Mouse (Mus musculus) olfactory bulb, adult 2 months (tissue): Measurements from ENCODE around the gene Acer1. TPM values are rescaled to one million over a fixed set of nuclear protein-coding genes. Genes with fewer than 3 reads are reported as not detected.
A peak's percentile ranks its signal among the peaks of the same experiment; 100 is the strongest.

Experiments
- H3K27ac ChIP-seq: fragments of 200-500 bp; 2 replicates; pipeline ENCODE4 v1.5.1; 2012; ENCODE audit warnings: low read depth, low read length; ENCODE audit not compliant: insufficient read depth
- H3K4me1 ChIP-seq: fragments of 200-500 bp; 2 replicates; pipeline ENCODE4 v1.6.1; 2012; ENCODE audit warnings: low read length; ENCODE audit not compliant: control insufficient read depth, insufficient read depth
- H3K4me3 ChIP-seq: fragments of 200-500 bp; 2 replicates; pipeline ENCODE4 v1.5.1; 2012; ENCODE audit warnings: mild to moderate bottlenecking, low read depth, low read length, moderate library complexity; ENCODE audit not compliant: insufficient read depth
- CTCF ChIP-seq: fragments of 200-500 bp; IDR thresholded peaks from 2 replicates; pipeline ENCODE4 v1.5.1; 2012; ENCODE audit warnings: low read depth, mild to moderate bottlenecking, low read length, moderate library complexity; ENCODE audit not compliant: insufficient read depth
- POLR2A ChIP-seq: fragments of 200-500 bp; IDR thresholded peaks from 2 replicates; pipeline ENCODE4 v1.6.1; 2012; ENCODE audit warnings: mild to moderate bottlenecking, low read depth, low read length, moderate library complexity; ENCODE audit not compliant: insufficient read depth
- WGBS: fragments of 180-500 bp; shearing (Covaris S2); methylation state at CpG from one replicate; pipeline ENCODE4 v1.1.7; 2018; 5-methylcytosine and 5-hydroxymethylcytosine counted together
- polyA plus RNA-seq: library from polyadenylated mRNA; stranded (reverse); fragments of >200 nt; gene quantifications from 2 replicates; pipeline ENCODE4 v1.2.4, GENCODE M21; 2012; ENCODE audit warnings: low replicate concordance; ENCODE audit not compliant: missing spikeins, insufficient read depth, insufficient read length

The Acer1 gene
- polyA plus RNA-seq, 1 experiment, result not detected

DNA sequence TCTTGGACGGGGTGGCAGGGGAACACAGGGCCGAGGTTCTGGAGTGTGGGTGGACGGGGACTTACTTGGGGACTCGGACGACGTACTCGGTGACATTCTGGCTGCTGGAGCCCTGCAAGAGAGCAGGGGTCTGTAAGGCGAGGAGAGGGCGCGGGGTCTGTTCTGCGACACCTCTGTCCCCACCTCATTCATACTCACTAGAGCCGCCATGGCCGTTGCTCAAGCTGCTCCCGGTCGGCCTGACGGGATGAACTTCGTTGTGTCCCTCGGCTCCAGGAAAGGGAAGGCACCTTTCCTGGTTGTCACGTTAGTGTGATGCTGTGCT is 28.9 kb upstream of the Acer1 start:
- H3K4me1 ChIP-seq, result peaks cover 11% of the 10 kb centered on the region
- under 1% methylated on average over 19 of the region's 19 CpGs for WGBS
- TF ChIP-seq POLR2A (no peak), CTCF (no peak)
- peak overlapping the region; percentile 58 for H3K4me3 ChIP-seq
- H3K27ac ChIP-seq, result peak overlapping the region; percentile 3; the same call in 1 of the 2 replicates

DNA sequence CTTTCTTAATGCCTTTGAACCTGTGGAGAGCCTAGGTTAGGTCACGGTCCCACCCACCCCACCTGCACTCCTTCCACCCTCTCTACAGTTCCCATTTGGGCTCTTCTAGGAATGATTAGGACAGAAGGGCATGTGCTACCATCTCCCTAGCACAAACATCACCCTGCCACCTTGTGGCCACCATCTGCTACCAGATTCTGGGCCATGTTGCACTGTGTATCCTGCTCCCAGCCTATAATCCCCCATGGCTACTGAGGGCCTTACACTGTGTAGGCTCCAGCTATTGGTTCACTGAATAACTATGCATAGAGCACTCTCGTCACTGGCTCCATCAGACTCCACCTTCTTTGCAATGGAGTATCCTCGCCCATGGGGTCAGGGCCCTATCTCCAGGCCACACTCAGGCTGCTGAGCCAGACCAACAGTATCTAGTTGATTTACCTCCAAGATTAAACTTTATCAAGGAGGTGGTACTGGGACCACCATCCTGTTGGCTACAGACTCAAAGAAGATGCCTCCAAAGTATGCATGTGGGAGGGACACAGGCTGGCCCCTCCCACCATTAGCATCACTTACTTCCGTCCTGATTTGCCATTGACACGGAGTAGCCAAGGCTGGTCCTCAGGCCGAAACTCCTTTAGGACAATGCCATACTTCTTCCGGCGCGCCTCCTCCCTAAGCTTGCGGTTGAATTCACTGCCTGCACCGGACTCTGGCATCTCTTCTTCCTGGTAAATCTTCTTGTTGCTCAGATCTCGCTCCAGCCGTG is 25.4 kb upstream of the Acer1 start:
- 94% methylated on average over 13 of the region's 13 CpGs for WGBS
- no peak overlapping the region for H3K27ac ChIP-seq
- no peak for TF ChIP-seq CTCF
- H3K4me3 ChIP-seq, result no peak overlapping the region
- peaks cover 7% of the 10 kb centered on the region for H3K4me1 ChIP-seq

DNA sequence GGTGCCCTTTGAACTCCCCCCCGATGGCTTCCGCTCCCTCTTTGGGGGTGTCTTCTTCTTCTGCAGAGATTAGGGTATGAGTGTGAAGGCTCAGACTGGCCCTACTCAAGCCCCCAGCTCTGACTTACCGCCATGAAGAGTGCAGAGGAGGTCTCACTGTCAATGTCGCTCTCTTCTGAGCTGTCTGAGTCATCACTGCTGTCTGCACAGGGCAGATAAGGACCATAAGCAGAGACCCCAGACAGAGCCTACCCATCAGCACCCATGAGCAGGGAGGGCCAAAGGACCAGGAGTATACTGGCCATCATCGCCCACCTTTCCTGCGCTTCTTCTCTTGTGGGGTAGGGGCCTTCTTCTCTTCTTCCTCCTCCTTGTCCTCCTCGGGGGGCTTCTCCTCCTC is 22.1 kb upstream of the Acer1 start:
- no peak overlapping the region for H3K27ac ChIP-seq
- whole genome bisulfite sequencing, result 91% methylated on average over 7 of the region's 7 CpGs
- H3K4me1 ChIP-seq, result no peaks in the 10 kb centered on the region; the same call in 1 of the 2 replicates
- H3K4me3 ChIP-seq, result no peak overlapping the region
- no peak for TF ChIP-seq POLR2A
- TF ChIP-seq CTCF, result no peak

DNA sequence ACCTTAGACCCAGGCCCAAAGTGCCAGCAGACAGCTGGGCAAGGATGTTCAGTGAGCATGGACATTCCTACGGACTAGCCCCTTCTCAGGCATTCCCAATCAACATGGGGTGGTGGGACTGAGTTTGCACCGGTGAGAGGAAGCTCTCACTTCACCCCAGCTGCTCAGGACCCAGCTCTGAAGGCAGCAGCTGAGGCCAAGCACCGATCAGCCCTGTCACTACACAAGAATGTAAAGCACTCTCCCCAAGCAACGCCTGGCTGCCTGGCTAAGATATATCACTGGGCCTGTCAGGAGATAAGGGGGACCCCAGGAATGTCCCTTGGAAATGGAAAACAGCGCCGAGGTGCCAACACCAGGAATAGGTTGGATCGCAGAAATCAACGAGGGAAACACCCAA is 19.3 kb upstream of the Acer1 start:
- H3K4me3 ChIP-seq, result no peak overlapping the region
- no peak overlapping the region for H3K27ac ChIP-seq
- TF ChIP-seq CTCF (no peak), POLR2A (no peak)
- peaks cover 12% of the 10 kb centered on the region for H3K4me1 ChIP-seq
- 81% methylated on average over 8 of the region's 8 CpGs for WGBS

DNA sequence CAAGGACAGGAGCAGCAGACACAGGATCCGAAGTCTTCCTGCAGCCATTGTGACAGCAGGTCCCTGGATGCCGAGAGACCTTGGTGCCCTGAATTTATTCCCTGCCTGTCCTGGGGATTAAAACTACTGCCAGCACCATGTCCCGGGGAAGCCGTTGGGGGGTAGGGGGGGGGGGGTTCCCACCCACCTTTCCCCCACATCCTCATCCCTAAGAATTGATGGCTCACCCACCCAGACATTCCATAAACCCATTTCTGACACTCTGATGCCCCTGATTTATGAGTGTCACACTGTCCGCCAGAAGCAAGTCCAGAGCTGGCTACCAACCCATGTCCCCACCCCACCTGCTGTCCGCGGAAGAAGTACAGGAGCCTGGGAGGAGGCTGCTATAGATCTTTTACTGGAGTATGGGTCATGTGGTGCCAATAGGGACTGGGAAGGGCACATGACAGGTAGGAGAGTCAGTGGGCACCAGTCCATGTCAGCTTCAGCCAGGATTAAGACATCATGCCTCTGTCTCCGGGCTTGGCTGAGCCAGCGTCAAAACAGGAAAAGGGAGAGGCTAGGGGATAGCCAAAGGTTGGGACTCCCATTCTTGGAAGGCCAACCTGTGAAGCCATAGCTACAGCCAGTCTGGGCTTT is 18.2 kb upstream of the Acer1 start, which contains the start of gene Pspn:
Gene Pspn (minus strand): TSS at position 51 of the 642 bp plus-strand sequence.
- Histone ChIP-seq H3K4me3 (no peak within 1 kb of the TSS), H3K4me1 (peaks cover 12% of the 10 kb centered on the region), H3K27ac (no peak within 1 kb of the TSS)
- WGBS, result 79% methylated on average over 9 of the region's 9 CpGs
- TF ChIP-seq CTCF (no peak), POLR2A (no peak)

DNA sequence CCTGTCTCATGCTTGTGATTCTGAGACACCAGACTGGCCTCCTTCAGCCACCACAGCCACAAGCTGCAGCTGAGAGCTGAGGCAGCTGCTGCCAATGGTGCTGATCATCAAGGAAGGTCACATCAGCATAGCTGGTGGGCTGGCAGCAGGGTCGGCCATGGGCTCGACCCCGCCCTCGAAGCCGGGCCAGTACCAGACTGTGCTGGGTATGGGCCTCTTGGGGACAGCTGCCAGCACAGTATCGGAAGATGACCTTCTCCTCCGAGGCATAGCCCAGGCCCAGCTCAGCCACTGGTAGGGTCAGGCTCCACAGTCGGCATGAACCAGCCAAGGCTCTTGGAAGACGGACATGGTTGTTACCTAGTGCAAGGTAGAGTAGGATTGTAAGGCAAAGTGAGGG is 17.5 kb upstream of the Acer1 start:
- TF ChIP-seq CTCF (no peak), POLR2A (no peak)
- Histone ChIP-seq H3K27ac (no peak overlapping the region), H3K4me1 (peaks cover 12% of the 10 kb centered on the region), H3K4me3 (no peak overlapping the region)
- 93% methylated on average over 9 of the region's 9 CpGs for WGBS

DNA sequence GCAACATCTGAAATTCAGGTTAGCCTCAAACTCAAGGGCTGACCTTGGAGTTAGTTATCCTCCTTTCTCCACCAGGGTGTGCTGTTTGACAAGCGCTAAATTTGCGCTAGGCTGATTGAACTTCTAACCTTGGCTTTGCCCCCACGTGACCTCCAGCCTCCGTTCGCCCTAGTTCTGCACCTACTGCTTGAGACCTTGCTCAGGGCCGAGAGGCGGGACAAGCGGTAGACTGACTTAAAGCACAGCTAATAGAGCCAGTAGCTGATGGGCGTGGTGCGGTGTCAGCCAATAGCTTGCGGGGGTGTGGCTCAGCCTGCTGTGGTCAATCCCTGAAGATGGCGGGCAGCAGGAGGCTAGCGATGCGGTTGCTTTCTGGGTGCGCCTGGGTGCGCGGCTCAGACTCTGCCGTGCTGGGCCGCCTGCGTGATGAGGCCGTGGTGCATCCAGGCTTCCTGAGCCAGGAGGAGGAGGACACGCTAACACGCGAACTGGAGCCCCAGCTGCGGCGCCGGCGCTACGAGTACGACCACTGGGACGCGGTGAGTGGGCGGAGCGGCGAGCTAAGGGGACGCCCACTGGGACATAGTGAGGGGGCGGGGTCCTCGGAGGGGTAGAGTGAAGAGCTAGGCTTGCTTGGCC is 15.2 kb upstream of the Acer1 start, which contains the start of gene Alkbh7:
Gene Alkbh7 (plus strand): TSS at position 311 of the 639 bp plus-strand sequence.
- peak within 1 kb of the TSS; percentile 93 for H3K4me3 ChIP-seq
- TF ChIP-seq CTCF (peak; percentile 43; the same call in 1 of the 2 replicates), POLR2A (peak; percentile 79)
- WGBS, result under 1% methylated on average over 38 of the region's 38 CpGs
- H3K27ac ChIP-seq, result peak within 1 kb of the TSS; percentile 68; the same call in 1 of the 2 replicates
- H3K4me1 ChIP-seq, result peaks cover 19% of the 10 kb centered on the region

DNA sequence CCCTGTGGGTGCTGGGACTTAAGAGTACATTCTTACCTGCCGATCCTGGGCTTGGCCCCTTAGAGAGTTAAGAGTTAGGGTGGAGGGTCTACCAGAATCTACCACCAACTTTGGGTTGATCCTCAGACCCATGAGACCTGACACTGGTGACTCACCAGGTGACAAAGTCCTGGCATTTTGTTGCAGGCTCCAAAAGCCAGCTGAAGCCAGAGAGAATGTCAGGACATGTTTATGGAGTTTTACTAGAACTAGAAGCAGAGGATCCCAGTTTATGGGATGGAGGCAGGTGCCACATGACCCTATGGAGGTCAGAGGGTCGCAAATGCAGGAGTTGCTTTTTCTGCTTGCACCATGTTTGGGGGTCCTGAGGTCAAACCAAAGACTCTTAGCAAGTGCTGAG is 14.6 kb upstream of the Acer1 start:
- Histone ChIP-seq H3K4me3 (no peak overlapping the region), H3K4me1 (peaks cover 19% of the 10 kb centered on the region), H3K27ac (peak overlapping the region; percentile 68; the same call in 1 of the 2 replicates)
- no peak for TF ChIP-seq POLR2A
- TF ChIP-seq CTCF, result no peak
- 69% methylated on average over 2 of the region's 2 CpGs for WGBS

DNA sequence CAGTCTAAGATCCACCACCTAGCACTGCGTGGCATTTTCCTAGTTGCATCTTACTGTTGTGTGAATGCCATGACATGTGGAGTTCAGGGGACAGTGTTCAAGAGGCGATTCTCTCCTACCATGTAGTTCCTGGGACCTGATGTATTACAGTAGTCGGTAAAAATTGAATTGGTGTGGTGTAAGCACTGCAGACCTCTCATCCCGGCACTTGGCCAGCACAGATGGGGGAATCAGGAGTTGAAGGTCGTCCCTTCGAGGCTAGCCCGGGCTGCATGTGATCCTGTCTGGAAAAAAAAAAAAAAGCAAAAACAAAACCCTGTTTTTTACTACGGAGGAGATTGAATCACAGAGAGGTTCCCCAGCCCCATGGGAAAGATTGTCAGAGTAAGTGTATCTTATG is 13.1 kb upstream of the Acer1 start:
- H3K4me3 ChIP-seq, result no peak overlapping the region
- 89% methylated on average over 8 of the region's 8 CpGs for WGBS
- peaks cover 24% of the 10 kb centered on the region for H3K4me1 ChIP-seq
- H3K27ac ChIP-seq, result no peak overlapping the region
- TF ChIP-seq POLR2A, result no peak
- no peak for TF ChIP-seq CTCF
